Mouse (Mus musculus): ENCODE results near the gene Gm20518. TPM values are rescaled to one million over a fixed set of nuclear protein-coding genes. Genes with fewer than 3 reads are reported as not detected.

The Gm20518 gene
- polyA plus RNA-seq, 1 experiment from 2014 or later, result not detected

DNA sequence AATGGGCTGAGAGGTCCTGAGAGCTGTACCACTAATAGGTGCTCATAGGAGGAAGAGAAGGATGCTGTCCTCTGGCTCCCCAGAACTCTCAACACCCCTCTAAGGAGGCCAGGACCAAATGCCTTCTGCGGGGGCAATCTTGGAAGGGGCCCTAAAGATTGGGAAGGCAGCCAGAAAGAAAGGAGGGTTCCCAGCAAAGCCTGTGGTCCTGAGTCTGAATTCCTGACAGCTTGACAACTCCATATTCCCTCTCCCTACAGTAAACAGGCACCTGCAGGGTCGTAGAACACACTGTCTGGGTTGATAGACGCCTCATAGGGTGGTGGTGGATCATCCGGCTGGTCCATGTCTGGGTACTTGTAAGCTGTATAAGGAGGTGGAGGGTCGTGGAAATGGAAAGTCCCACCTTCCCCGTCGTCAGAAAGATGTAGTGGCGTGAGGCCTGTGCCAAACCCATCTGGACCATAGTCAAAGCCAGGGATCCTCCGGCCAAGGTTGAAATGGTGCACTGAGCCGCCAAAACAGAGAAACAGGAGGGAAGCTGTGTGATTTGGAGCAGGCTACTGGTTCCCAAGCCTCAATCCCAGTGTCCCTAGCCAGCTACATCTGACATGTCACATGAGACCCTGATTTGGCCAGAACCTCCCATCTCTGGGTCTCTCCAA lies 47.6 kb downstream of the Gm20518 start:
- Histone ChIP-seq H3K36me3 (replicated peaks; ENCODE audit: insufficient read depth, low read length) (peaks cover 77% of the 10 kb centered on the region), H3K4me2 (ENCODE audit: low read depth, low read length) (no peak overlapping the region), H3K27me3 (ENCODE audit: insufficient read depth, low read length) (no peaks in the 10 kb centered on the region), H3K4me3 (ENCODE audit: low read depth, low read length) (no peak overlapping the region), H3K9me3 (ENCODE audit: low read length) (no peaks in the 10 kb centered on the region), H3K4me1 (ENCODE audit: insufficient read depth) (no peaks in the 10 kb centered on the region), H3K27ac (ENCODE audit: low read depth) (no peak overlapping the region), H3K9ac (replicated peaks) (no peak overlapping the region)
- ATAC-seq (no peak), DNase-seq (no peak)
- TF ChIP-seq EP300 (IDR thresholded peaks at IDR 0.05; ENCODE audit: low read depth), result no peak
- TF ChIP-seq CTCF (IDR thresholded peaks at IDR 0.05; ENCODE audit: low read depth), result no peak
- 91% methylated on average over 10 of the region's 10 CpGs for WGBS (ENCODE audit: insufficient replicate concordance)

DNA sequence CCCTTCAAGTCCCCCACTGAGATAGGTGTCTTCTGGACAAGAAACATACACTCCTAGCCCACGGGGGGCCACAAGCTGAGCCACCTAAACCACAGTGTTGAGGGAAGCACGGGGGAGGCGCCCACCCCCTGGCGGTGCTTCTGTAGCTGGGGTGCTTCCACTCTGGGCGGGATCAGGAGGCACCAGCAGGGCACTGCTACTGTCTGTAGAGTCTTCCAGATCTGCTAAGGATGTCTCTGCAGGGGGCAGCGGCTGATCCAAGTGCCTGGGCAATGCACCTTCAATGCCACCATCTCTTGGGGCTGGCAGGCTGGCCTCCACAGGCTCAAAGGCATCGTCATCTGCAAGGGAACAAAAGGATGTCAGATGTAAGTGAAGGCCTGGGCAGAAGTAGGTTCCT lies 49.0 kb downstream of the Gm20518 start:
- Histone ChIP-seq H3K4me3 (ENCODE audit: low read depth, low read length) (no peak overlapping the region), H3K36me3 (replicated peaks; ENCODE audit: insufficient read depth, low read length) (peaks cover 66% of the 10 kb centered on the region), H3K9ac (replicated peaks) (no peak overlapping the region), H3K4me2 (ENCODE audit: low read depth, low read length) (no peak overlapping the region), H3K27ac (ENCODE audit: low read depth) (no peak overlapping the region), H3K4me1 (ENCODE audit: insufficient read depth) (no peaks in the 10 kb centered on the region), H3K9me3 (ENCODE audit: low read length) (no peaks in the 10 kb centered on the region), H3K27me3 (ENCODE audit: insufficient read depth, low read length) (no peaks in the 10 kb centered on the region)
- ATAC-seq (no peak), DNase-seq (no peak)
- TF ChIP-seq CTCF (IDR thresholded peaks at IDR 0.05; ENCODE audit: low read depth) (no peak), EP300 (IDR thresholded peaks at IDR 0.05; ENCODE audit: low read depth) (no peak)
- 91% methylated on average over 7 of the region's 7 CpGs for WGBS (ENCODE audit: insufficient replicate concordance)

DNA sequence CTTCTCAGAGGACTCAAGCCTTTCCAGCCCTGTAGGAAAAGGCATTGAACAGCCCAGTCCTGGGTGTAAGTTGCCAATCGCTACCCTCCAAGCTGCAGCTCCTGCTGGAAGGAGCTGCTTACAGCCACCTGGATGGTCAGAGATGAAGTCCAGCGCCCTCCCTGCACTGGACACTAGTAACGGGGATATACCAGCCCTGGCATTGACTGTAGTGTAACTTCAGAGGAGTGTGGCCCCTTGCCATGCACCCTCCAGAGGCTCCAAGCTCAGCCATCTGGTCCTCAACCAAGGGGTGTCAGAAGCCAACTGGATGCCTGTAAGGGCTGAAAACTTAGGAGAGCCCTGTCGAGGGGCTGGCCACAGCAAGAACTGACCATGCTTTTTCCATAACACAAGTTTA lies 51.5 kb downstream of the Gm20518 start:
- ATAC-seq, result no peak
- Histone ChIP-seq H3K4me2 (ENCODE audit: low read depth, low read length) (no peak overlapping the region), H3K36me3 (replicated peaks; ENCODE audit: insufficient read depth, low read length) (peaks cover 45% of the 10 kb centered on the region), H3K9ac (replicated peaks) (no peak overlapping the region), H3K27ac (ENCODE audit: low read depth) (no peak overlapping the region), H3K4me3 (ENCODE audit: low read depth, low read length) (no peak overlapping the region), H3K9me3 (ENCODE audit: low read length) (no peaks in the 10 kb centered on the region), H3K4me1 (ENCODE audit: insufficient read depth) (no peaks in the 10 kb centered on the region), H3K27me3 (ENCODE audit: insufficient read depth, low read length) (peaks cover 18% of the 10 kb centered on the region)
- DNase-seq, result no peak
- no peak for TF ChIP-seq EP300 (IDR thresholded peaks at IDR 0.05; ENCODE audit: low read depth)
- TF ChIP-seq CTCF (IDR thresholded peaks at IDR 0.05; ENCODE audit: low read depth), result no peak
- WGBS (ENCODE audit: insufficient replicate concordance), result 75% methylated on average over 4 of the region's 4 CpGs

DNA sequence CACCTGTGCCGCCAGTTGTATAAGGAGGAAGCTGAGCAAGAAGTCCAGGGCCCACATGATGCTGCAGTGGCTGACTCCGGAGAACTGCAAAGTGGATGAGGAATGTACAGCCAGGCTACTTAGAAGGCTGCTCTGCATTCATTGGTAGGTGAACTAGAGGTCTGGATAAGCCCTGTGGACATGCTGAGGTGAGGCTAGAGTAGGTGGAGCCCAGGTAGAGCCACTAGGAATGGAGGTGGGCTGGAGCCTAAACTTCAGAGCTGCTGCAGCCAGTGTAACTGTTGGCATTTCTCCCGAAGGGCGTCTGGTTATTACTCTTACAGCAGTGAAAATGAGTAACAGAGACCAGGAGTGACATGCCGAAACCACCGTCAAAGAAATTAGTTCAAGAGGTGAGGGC lies 53.4 kb downstream of the Gm20518 start, which contains the start of gene Car15:
TSS of gene Car15 (minus strand) at position 314 of the 400 bp plus-strand sequence.
- H3K27ac ChIP-seq (ENCODE audit: low read depth), result no peak within 1 kb of the TSS
- 74% methylated on average over 6 of the region's 6 CpGs for WGBS (ENCODE audit: insufficient replicate concordance)
- no peak within 1 kb of the TSS for H3K4me2 ChIP-seq (ENCODE audit: low read depth, low read length)
- H3K27me3 ChIP-seq (ENCODE audit: insufficient read depth, low read length), result peaks cover 34% of the 10 kb centered on the region
- TF ChIP-seq CTCF (IDR thresholded peaks at IDR 0.05; ENCODE audit: low read depth), result no peak
- no peak for TF ChIP-seq EP300 (IDR thresholded peaks at IDR 0.05; ENCODE audit: low read depth)
- H3K9me3 ChIP-seq (ENCODE audit: low read length), result no peaks in the 10 kb centered on the region
- peaks cover 26% of the 10 kb centered on the region for H3K36me3 ChIP-seq (replicated peaks; ENCODE audit: insufficient read depth, low read length)
- peaks cover 6% of the 10 kb centered on the region; the same call in 1 of the 2 replicates for H3K4me1 ChIP-seq (ENCODE audit: insufficient read depth)
- ATAC-seq (no peak), DNase-seq (no peak)
- no peak within 1 kb of the TSS for H3K4me3 ChIP-seq (ENCODE audit: low read depth, low read length)
- no peak within 1 kb of the TSS for H3K9ac ChIP-seq (replicated peaks)

DNA sequence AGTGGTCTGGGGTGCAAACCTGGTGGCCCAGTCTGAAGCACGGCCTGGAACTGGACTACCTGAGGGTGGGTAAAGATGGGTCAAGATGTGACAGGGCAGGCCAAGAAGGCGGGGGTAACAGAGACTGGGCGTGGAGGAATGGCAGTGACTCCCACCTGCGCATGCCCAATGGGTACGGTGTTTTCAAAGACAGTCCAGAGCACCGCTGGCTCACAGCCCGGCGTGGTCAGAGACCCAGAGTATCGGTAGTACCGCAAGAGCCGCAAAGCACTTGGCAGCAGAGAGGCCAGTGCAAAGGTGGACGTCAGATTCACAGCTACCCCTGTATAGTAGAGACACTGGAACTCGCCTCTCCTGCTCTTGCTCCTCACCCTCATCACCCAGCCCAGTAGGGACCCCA lies 56.0 kb downstream of the Gm20518 start:
- Histone ChIP-seq H3K4me3 (ENCODE audit: low read depth, low read length) (no peak overlapping the region), H3K9me3 (ENCODE audit: low read length) (no peaks in the 10 kb centered on the region), H3K4me2 (ENCODE audit: low read depth, low read length) (no peak overlapping the region), H3K27me3 (ENCODE audit: insufficient read depth, low read length) (peaks cover 59% of the 10 kb centered on the region), H3K4me1 (ENCODE audit: insufficient read depth) (peaks cover 6% of the 10 kb centered on the region; the same call in 1 of the 2 replicates), H3K27ac (ENCODE audit: low read depth) (no peak overlapping the region), H3K9ac (replicated peaks) (no peak overlapping the region), H3K36me3 (replicated peaks; ENCODE audit: insufficient read depth, low read length) (0 out of 2 replicates have a peak, but pooled peaks cover under 1% of the 10 kb centered on the region)
- TF ChIP-seq EP300 (IDR thresholded peaks at IDR 0.05; ENCODE audit: low read depth) (no peak), CTCF (IDR thresholded peaks at IDR 0.05; ENCODE audit: low read depth) (no peak)
- 51% methylated on average over 13 of the region's 13 CpGs for WGBS (ENCODE audit: insufficient replicate concordance)
- DNase-seq, result no peak
- ATAC-seq, result no peak

DNA sequence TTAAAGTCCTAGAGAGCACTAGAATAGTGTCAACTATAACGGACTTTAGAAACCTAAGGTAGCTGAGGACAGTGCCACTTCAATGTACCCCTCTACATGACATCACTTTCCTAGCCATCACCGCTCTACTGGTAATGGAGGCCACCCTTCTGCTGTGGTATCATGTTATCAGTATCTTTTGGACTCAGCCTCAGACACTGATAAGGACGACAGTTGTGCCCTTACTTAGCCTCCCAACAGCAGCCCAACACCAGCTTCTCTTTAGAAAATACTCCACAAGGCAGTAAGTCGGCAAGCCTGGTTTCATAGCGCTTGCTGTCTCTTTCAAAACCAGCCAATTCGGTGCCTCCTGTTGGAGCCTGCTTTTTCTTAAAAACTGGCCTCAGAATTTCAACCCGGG lies 56.9 kb downstream of the Gm20518 start:
- H3K36me3 ChIP-seq (replicated peaks; ENCODE audit: insufficient read depth, low read length), result no peaks in the 10 kb centered on the region
- H3K4me1 ChIP-seq (ENCODE audit: insufficient read depth), result peaks cover 6% of the 10 kb centered on the region; the same call in 1 of the 2 replicates
- H3K9ac ChIP-seq (replicated peaks), result no peak overlapping the region
- peaks cover 65% of the 10 kb centered on the region for H3K27me3 ChIP-seq (ENCODE audit: insufficient read depth, low read length)
- DNase-seq (no peak), ATAC-seq (no peak)
- no peaks in the 10 kb centered on the region for H3K9me3 ChIP-seq (ENCODE audit: low read length)
- 47% methylated on average over 7 of the region's 7 CpGs for WGBS (ENCODE audit: insufficient replicate concordance)
- no peak overlapping the region for H3K27ac ChIP-seq (ENCODE audit: low read depth)
- TF ChIP-seq CTCF (IDR thresholded peaks at IDR 0.05; ENCODE audit: low read depth) (no peak), EP300 (IDR thresholded peaks at IDR 0.05; ENCODE audit: low read depth) (no peak)
- no peak overlapping the region for H3K4me3 ChIP-seq (ENCODE audit: low read depth, low read length)
- H3K4me2 ChIP-seq (ENCODE audit: low read depth, low read length), result no peak overlapping the region

Data from liver, postnatal 0 days (tissue).